Mouse (Mus musculus) CH12.LX (cell line): Measurements from ENCODE around the gene Phospho1.

Experiments
- CHD2 ChIP-seq: IDR thresholded peaks from 2 replicates; pipeline ENCODE4 v1.6.1; 2011; ENCODE audit warnings: low read length, improper control_type of control experiment
- SMC3 ChIP-seq: IDR thresholded peaks from 2 replicates; pipeline ENCODE4 v1.6.1; 2011; ENCODE audit warnings: low read depth, low read length, improper control_type of control experiment
- ZC3H11A ChIP-seq: IDR thresholded peaks from 2 replicates; pipeline ENCODE4 v1.6.1; 2012; ENCODE audit warnings: low read depth, mild to moderate bottlenecking, inconsistent platforms, low read length, improper control_type of control experiment

- TF ChIP-seq CHD2 (peak; percentile 88), SMC3 (peak; percentile 11; the same call in 1 of the 2 replicates), ZC3H11A (no peak)
These were observed 34.5 kb downstream of the Phospho1 start for GRCm38 (mm10) chr11:95858528-95859467.
